Mouse (Mus musculus) left cerebral cortex, adult 8-10 months (tissue): ENCODE results near the gene Gabpb1. TPM values are rescaled to one million over a fixed set of nuclear protein-coding genes. Genes with fewer than 3 reads are reported as not detected.

Experiments used
- DNase-seq, 2 experiments: peaks; one replicate each; pipeline ENCODE4 v3.0.0; 2022; ENCODE audit warnings: low spot score in 2 of 2
- total RNA-seq, 4 experiments: library from RNA; stranded (reverse); gene quantifications; 2 replicates each; pipeline ENCODE4 v1.2.4; 2022

Gene Gabpb1
- 10 to 100 TPM; 13.8 to 19.2 (median 16.8) TPM for total RNA-seq

- no peak for DNase-seq
Observed at GRCm38 (mm10) chr2:126676122-126676515, at the start of gene Gabpb1. Gene Gabpb1, minus strand, starts transcription at chr2:126676337.

- DNase-seq = no peak
Observed at GRCm38 (mm10) chr2:126712950-126713349, 36.8 kb upstream of the Gabpb1 start.

GRCm38 (mm10) chr2:126712526-126712925 is 36.4 kb upstream of the Gabpb1 start:
- DNase-seq = no peak

- DNase-seq = no peak
Observed at GRCm38 (mm10) chr2:126708361-126708760, 32.2 kb upstream of the Gabpb1 start.

GRCm38 (mm10) chr2:126707438-126707779 is 31.3 kb upstream of the Gabpb1 start:
- DNase-seq = no peak

- DNase-seq = peak; percentile 95 to 97
Observed at GRCm38 (mm10) chr2:126706759-126707437, 30.8 kb upstream of the Gabpb1 start, which contains the start of gene Usp8. Gene Usp8, plus strand, starts transcription at chr2:126707328.

GRCm38 (mm10) chr2:126695285-126695684 is 19.1 kb upstream of the Gabpb1 start:
- no peak for DNase-seq

GRCm38 (mm10) chr2:126691290-126691689 is 15.2 kb upstream of the Gabpb1 start:
- no peak for DNase-seq

GRCm38 (mm10) chr2:126682937-126683336 is 6.8 kb upstream of the Gabpb1 start:
- DNase-seq = no peak

GRCm38 (mm10) chr2:126682333-126682732 is 6.2 kb upstream of the Gabpb1 start:
- no peak for DNase-seq

- DNase-seq = no peak
Observed at GRCm38 (mm10) chr2:126677366-126677765, 1.2 kb upstream of the Gabpb1 start.

GRCm38 (mm10) chr2:126675169-126676121 is 692 bp downstream of the Gabpb1 start:
- DNase-seq = peak; percentile 79 to 81

- DNase-seq = peak; percentile 15 to 23
Observed at GRCm38 (mm10) chr2:126674441-126675168, 1.5 kb downstream of the Gabpb1 start.

GRCm38 (mm10) chr2:126673317-126674242 is 2.6 kb downstream of the Gabpb1 start:
- no peak for DNase-seq

- no peak for DNase-seq
Observed at GRCm38 (mm10) chr2:126668621-126669252, 7.4 kb downstream of the Gabpb1 start.

GRCm38 (mm10) chr2:126665984-126666383 is 10.2 kb downstream of the Gabpb1 start:
- DNase-seq = no peak

GRCm38 (mm10) chr2:126663481-126663880 is 12.7 kb downstream of the Gabpb1 start:
- no peak for DNase-seq

- no peak for DNase-seq
Observed at GRCm38 (mm10) chr2:126652929-126653328, 23.2 kb downstream of the Gabpb1 start.

- no peak for DNase-seq
Observed at GRCm38 (mm10) chr2:126647762-126648161, 28.4 kb downstream of the Gabpb1 start.

GRCm38 (mm10) chr2:126646461-126646860 is 29.7 kb downstream of the Gabpb1 start:
- no peak for DNase-seq
